Mouse (Mus musculus) heart, embryonic 14.5 days (tissue): ENCODE results near the gene Tec. TPM values are rescaled to one million over a fixed set of nuclear protein-coding genes. Genes with fewer than 3 reads are reported as not detected.

Source experiments
- ATAC-seq: fragments of 200-750 bp; cut with Nextera tagmentation; 2 replicates; pipeline ENCODE4 v1.8.0; 2017; ENCODE audit warnings: low read depth, moderate TSS enrichment; ENCODE audit not compliant: insufficient number of reproducible peaks, insufficient read depth, low FRiP score
- H3K27ac ChIP-seq, 2 experiments: fragments of 200-500 bp in 1 of 2; fragments of 300-500 bp in 1 of 2; sonication (generic) in 1 of 2; replicated peaks in 1 of 2; 2 replicates each; pipeline ENCODE4 v1.5.1; 2012 to 2014; ENCODE audit warnings: low read depth in 2 of 2, low read length in 2 of 2, control low read depth in 1 of 2, mild to moderate bottlenecking in 1 of 2, mixed read lengths in 1 of 2; ENCODE audit not compliant: control insufficient read depth in 1 of 2, insufficient read depth in 1 of 2
- H3K27me3 ChIP-seq: fragments of 300-500 bp; sonication (generic); 2 replicates; pipeline ENCODE4 v1.6.1; 2014; ENCODE audit warnings: mild to moderate bottlenecking, low read length, control low read depth; ENCODE audit not compliant: control insufficient read depth, insufficient read depth
- H3K36me3 ChIP-seq: fragments of 300-500 bp; sonication (generic); 2 replicates; pipeline ENCODE4 v1.6.1; 2014; ENCODE audit warnings: mild to moderate bottlenecking, control low read depth, low read length, mixed read lengths; ENCODE audit not compliant: control insufficient read depth, insufficient read depth
- H3K4me1 ChIP-seq, 2 experiments: fragments of 200-500 bp in 1 of 2; fragments of 300-500 bp in 1 of 2; sonication (generic) in 1 of 2; 2 replicates each; pipeline ENCODE4 v1.6.1; 2012 to 2014; ENCODE audit warnings: low read length in 2 of 2, control low read depth in 1 of 2, mixed read lengths in 1 of 2; ENCODE audit not compliant: control insufficient read depth in 2 of 2, insufficient read depth in 2 of 2
- H3K4me2 ChIP-seq: fragments of 300-500 bp; sonication (generic); 2 replicates; pipeline ENCODE4 v1.6.1; 2014; ENCODE audit warnings: mild to moderate bottlenecking, low read length
- H3K4me3 ChIP-seq, 2 experiments: fragments of 200-500 bp in 1 of 2; fragments of 300-500 bp in 1 of 2; sonication (generic) in 1 of 2; 2 replicates each; pipeline ENCODE4 v1.5.1; 2012 to 2014; ENCODE audit warnings: low read length in 2 of 2, mild to moderate bottlenecking in 2 of 2, control low read depth in 1 of 2, low read depth in 1 of 2, moderate library complexity in 1 of 2; ENCODE audit not compliant: control insufficient read depth in 1 of 2, insufficient read depth in 1 of 2
- H3K9ac ChIP-seq: fragments of 300-500 bp; sonication (generic); 2 replicates; pipeline ENCODE4 v1.6.1; 2014; ENCODE audit warnings: mild to moderate bottlenecking, low read length
- H3K9me3 ChIP-seq: fragments of 300-500 bp; sonication (generic); 2 replicates; pipeline ENCODE4 v1.6.1; 2016; ENCODE audit warnings: low read length, control low read depth; ENCODE audit not compliant: control insufficient read depth
- WGBS: fragments of 180-500 bp; shearing (Covaris S2); extraction: QIAGEN DNeasy Blood & Tissue Kit; methylation state at CpG from one replicate; pipeline ENCODE4 v1.1.7; 2014; 5-methylcytosine and 5-hydroxymethylcytosine counted together
- polyA plus RNA-seq: library from polyadenylated mRNA; unstranded; fragments of >200 nt; fragmentation: Nextera tagmentation; extraction: Ambion mirVana; gene quantifications from 2 replicates; pipeline ENCODE4 v1.2.1, GENCODE M21; 2014

Gene Tec
- polyA plus RNA-seq, 1 experiment from 2014 or later = 17.7 TPM

DNA sequence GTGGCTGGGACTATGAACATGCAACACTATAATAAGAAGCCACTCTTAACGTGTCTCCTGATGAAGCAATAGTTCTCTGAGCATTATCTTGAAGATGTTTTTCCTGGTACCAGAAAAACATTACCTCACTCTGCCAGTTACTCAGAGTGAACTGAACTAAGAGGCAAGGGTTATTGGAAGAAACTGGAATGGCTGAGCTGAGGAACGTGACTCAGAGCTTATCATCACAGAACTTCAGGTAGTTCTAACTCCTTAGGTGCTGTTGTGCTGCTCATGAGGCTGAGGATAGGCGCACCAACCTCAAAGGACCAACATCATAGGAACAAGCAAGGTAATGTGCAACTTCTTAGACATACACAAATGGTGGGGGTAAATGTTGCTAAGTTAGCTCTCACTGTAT, 28.6 kb downstream of the Tec start:
- Histone ChIP-seq H3K4me1 (peaks cover 8 to 11% of the 10 kb centered on the region in 2 experiments), H3K9ac (no peak overlapping the region), H3K4me3 (no peak overlapping the region), H3K27ac (no peak overlapping the region), H3K9me3 (peaks cover 13% of the 10 kb centered on the region; the same call in 1 of the 2 replicates), H3K4me2 (no peak overlapping the region), H3K27me3 (no peaks in the 10 kb centered on the region), H3K36me3 (no peaks in the 10 kb centered on the region)
- 73% methylated on average over 3 of the region's 3 CpGs for WGBS
- no peak for ATAC-seq

DNA sequence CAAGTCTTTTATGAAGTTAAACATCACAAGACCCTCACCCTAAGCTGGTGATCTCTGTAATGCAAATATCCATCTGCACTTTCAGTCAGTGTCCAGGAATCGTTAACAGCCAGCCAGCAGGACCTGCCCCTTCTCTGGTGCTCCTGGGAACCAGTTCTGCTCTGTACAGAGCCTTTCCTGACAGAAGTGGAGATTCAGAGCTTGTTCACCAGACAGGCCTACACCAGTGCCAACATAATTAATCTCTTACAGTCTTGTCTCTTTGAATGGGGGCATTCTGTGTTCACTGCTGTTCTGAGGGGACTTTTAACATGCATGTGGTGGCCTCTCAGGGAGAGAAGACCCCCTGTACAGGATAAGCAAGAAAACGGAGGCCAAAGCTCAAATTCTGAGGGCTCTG, 29.3 kb downstream of the Tec start:
- H3K9ac ChIP-seq = no peak overlapping the region
- peaks cover 1 to 4% of the 10 kb centered on the region in 2 experiments for H3K4me1 ChIP-seq
- no peak overlapping the region for H3K27ac ChIP-seq
- H3K4me2 ChIP-seq = no peak overlapping the region
- H3K27me3 ChIP-seq = no peaks in the 10 kb centered on the region
- H3K4me3 ChIP-seq = no peak overlapping the region
- no peak for ATAC-seq
- H3K36me3 ChIP-seq = no peaks in the 10 kb centered on the region
- 69% methylated on average over 2 of the region's 2 CpGs for WGBS
- H3K9me3 ChIP-seq = peaks cover 13% of the 10 kb centered on the region; the same call in 1 of the 2 replicates

DNA sequence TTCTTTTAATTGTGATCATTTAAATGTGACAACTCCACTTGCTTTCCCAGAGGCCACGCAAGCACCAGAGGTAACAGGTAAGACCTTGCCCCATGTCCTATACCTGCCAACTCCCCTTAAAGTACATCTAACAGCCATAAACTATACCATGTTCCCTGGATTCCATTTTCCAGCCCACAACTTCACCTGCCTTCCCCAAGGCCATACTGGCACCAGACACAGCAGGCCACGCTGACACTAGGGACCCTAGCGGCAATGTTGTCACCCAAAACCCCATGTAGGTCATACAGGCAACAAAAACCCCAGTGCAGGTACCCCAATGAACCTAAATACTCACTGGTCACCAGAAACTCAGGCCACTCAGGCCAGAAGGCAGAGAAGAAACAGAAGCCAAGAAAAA, 32.6 kb downstream of the Tec start:
- no peak overlapping the region for H3K4me2 ChIP-seq
- peaks cover 3 to 4% of the 10 kb centered on the region in 2 experiments; a peak in 1 of 4 replicates for H3K4me1 ChIP-seq
- H3K27ac ChIP-seq = no peak overlapping the region
- H3K36me3 ChIP-seq = no peaks in the 10 kb centered on the region
- no peak overlapping the region for H3K9ac ChIP-seq
- peaks cover 9% of the 10 kb centered on the region; the same call in 1 of the 2 replicates for H3K9me3 ChIP-seq
- 87% methylated on average over 3 of the region's 3 CpGs for WGBS
- no peaks in the 10 kb centered on the region for H3K27me3 ChIP-seq
- H3K4me3 ChIP-seq = no peak overlapping the region
- ATAC-seq = no peak

DNA sequence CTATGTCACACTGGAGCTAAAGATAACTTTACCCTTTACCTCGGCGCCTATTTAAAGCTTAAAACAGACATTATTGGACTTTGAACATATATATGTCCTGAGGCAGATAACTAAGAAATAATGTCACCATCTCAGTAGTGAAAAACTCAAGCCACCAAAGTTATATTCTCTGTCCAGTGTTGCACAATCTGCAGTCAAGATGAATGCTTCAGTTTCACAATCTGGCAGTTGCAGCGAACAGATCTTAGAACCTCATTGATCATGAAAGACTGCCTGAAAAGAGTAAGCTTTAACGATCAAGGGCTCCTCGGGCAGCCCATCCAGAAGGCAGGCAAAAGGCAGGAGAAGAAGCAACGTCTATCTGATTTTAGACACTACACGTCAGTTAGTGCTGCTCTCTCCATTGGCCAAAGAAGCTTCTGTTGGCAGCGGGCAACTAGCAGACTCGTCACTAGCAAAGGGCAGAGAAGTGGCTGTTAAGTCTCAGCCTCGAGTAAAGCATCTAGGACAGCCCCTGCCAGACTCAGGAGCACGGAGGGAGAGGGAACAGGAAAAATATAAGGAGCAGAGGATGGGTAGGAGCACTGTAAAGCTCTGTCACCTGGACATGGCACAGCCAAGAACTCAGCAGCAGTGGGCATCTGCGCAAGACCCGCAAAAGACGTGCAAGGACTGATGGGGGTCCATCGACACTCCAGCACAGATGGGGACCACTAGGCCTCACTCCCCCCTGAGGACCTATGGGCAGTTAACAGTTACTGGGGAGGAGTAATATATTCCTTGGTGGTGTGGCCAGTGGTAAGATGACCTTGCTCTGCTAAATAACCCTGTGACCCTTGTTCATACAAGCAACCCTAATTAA, 35.1 kb downstream of the Tec start:
- WGBS = 76% methylated on average over 15 of the region's 15 CpGs
- no peak for ATAC-seq
- Histone ChIP-seq H3K36me3 (no peaks in the 10 kb centered on the region), H3K27ac (no peak overlapping the region), H3K4me1 (peaks cover 3 to 4% of the 10 kb centered on the region in 2 experiments; a peak in 1 of 4 replicates), H3K4me2 (no peak overlapping the region), H3K4me3 (no peak overlapping the region), H3K9me3 (peaks cover 5% of the 10 kb centered on the region; the same call in 1 of the 2 replicates), H3K9ac (no peak overlapping the region), H3K27me3 (no peaks in the 10 kb centered on the region)

DNA sequence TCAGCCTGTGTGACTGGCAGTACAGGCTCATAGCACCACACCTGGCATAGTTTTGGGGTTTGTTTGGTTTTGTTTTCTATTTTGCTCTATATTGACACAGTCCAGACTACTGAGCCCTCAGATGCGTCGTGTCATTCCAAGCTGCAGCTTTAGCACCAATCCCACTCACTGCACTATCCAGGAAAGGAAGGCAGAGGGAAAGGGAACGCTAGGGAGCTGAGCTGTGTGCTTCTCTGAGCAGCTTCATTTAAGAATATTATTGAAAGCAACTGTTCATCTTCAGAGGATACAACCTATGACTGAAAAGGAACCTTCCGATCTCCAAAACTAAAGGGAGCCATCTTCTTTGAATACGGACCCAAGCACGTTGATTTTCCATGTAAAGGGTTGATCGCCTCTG, 36.1 kb downstream of the Tec start:
- H3K9ac ChIP-seq = no peak overlapping the region
- H3K9me3 ChIP-seq = peaks cover 2% of the 10 kb centered on the region; the same call in 1 of the 2 replicates
- H3K27ac ChIP-seq = no peak overlapping the region
- no peak overlapping the region for H3K4me3 ChIP-seq
- peaks cover 3 to 4% of the 10 kb centered on the region in 2 experiments; a peak in 1 of 4 replicates for H3K4me1 ChIP-seq
- 88% methylated on average over 7 of the region's 7 CpGs for WGBS
- no peak for ATAC-seq
- H3K27me3 ChIP-seq = no peaks in the 10 kb centered on the region
- H3K36me3 ChIP-seq = no peaks in the 10 kb centered on the region
- no peak overlapping the region for H3K4me2 ChIP-seq

DNA sequence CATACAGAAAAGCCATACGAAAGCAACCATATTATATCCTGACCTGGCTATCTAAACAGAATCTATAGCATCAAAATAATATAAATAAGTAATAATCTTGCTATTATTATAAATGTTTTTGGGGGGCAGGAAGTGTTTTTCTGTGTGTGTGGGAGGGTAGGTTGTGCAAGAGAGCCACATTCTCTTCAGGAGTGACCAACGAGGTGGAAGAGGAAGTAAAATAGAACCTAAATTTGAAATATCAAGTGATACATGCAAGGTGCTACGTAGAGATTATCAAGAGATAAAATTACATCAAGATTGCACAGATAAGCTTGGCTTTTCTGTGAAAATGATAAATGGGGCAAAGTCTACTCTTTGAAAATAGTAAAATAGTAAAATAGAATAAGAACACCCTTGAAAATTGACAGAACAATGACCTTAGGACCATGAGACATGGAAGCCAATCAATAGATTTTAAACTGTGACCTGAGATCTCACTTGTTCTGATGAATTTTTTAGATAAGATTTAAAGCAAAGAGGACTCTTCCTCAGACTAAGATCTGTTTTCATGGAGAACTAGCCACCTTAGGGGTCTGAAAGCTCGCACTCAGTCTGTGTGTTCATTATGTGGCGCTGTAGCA, 37.2 kb downstream of the Tec start:
- H3K27me3 ChIP-seq = no peaks in the 10 kb centered on the region
- no peak overlapping the region for H3K9ac ChIP-seq
- ATAC-seq = no peak
- no peak overlapping the region for H3K27ac ChIP-seq
- peaks cover 3 to 4% of the 10 kb centered on the region in 2 experiments; a peak in 1 of 4 replicates for H3K4me1 ChIP-seq
- no peaks in the 10 kb centered on the region for H3K9me3 ChIP-seq
- 89% methylated on average over 5 of the region's 5 CpGs for WGBS
- no peak overlapping the region for H3K4me3 ChIP-seq
- no peaks in the 10 kb centered on the region for H3K36me3 ChIP-seq
- no peak overlapping the region for H3K4me2 ChIP-seq

DNA sequence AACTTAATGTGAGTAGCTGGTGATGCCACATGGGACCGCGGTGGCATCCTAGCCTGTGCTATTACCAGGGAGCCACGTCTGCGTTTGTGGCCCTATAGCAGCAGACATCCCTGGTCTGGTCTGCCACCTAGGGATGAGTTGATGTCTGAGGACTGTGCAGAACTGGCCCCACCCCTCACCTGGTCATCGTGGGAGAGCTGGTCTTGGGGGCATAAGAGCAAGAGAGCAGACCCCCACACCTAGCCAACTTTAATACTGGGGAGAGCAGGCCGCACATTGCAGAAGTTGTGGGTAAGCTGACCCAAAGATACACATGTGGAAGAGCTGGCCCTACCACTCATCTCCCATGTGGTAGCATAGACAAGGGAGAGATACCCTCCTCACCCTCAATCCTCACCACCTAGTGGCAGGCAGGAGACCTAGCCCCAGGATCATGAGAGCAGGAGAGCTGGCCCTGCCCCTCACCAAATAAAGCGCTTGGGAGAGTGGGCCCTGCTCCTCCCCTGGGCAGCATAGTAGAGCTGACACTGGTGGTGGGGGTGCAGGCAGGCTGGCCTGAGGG, 38.7 kb downstream of the Tec start:
- Histone ChIP-seq H3K36me3 (no peaks in the 10 kb centered on the region), H3K9ac (no peak overlapping the region), H3K27me3 (no peaks in the 10 kb centered on the region), H3K4me1 (peaks cover 3 to 4% of the 10 kb centered on the region in 2 experiments; a peak in 1 of 4 replicates), H3K9me3 (no peaks in the 10 kb centered on the region), H3K4me3 (no peak overlapping the region), H3K27ac (no peak overlapping the region), H3K4me2 (no peak overlapping the region)
- ATAC-seq = no peak; the same call in 1 of the 2 replicates
- 86% methylated on average over 7 of the region's 7 CpGs for whole genome bisulfite sequencing
